Mouse (Mus musculus) stomach, postnatal 0 days (tissue): ENCODE measurements at regions not wholly inside any gene's neighbourhood (a gene's known extent, or its start where the extent isn't known, plus 50 kb on each side); places are given as distances from the start of the nearest gene placed in this dataset.

ENCODE experiments used
- CTCF ChIP-seq: IDR thresholded peaks from 2 replicates; pipeline ENCODE4 v1.5.1; 2016; ENCODE audit warnings: antibody characterized with exemption, low read depth, mild to moderate bottlenecking, moderate library complexity
- EP300 ChIP-seq: optimal IDR thresholded peaks from 2 replicates; pipeline ENCODE3; 2016; ENCODE audit warnings: antibody characterized with exemption

DNA sequence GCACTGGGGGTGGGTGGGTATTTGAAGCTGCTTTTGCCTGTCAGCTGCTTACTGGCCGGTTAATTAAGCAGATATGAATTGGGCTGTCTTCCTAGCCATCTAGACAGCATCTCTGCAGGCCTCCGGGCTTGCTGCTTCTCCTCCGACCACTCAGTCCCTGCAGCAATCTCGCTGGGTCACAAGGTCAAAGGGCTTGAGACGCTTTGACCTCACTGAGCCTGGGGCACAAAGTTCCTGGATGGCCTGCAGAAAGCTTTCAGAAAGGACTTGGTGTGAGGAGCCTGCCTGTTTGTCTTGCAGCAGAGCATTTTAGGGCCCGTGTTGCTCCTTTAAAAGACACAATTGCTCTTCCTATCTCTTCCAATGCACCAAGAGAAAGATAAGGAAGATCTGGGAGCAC, 83.7 kb upstream of the Ppp2r5a start:
- TF ChIP-seq CTCF (no peak), EP300 (no peak)
